Mouse (Mus musculus) thymus, adult 2 months (tissue): ENCODE results near the gene Gm45015.

Experiments used
- CTCF ChIP-seq: fragments of 200-500 bp; IDR thresholded peaks from 2 replicates; pipeline ENCODE4 v1.5.1; 2012; ENCODE audit warnings: mild to moderate bottlenecking, control low read depth, low read length, moderate library complexity, borderline replicate concordance; ENCODE audit not compliant: control insufficient read depth, poor library complexity, insufficient read depth; ENCODE audit errors: extremely low read depth
- POLR2A ChIP-seq: fragments of 200-500 bp; IDR thresholded peaks from 2 replicates; pipeline ENCODE4 v1.6.1; 2012; ENCODE audit warnings: mild to moderate bottlenecking, low read length, control low read depth, moderate library complexity; ENCODE audit not compliant: control insufficient read depth, poor library complexity, insufficient read depth; ENCODE audit errors: extremely low read depth

DNA sequence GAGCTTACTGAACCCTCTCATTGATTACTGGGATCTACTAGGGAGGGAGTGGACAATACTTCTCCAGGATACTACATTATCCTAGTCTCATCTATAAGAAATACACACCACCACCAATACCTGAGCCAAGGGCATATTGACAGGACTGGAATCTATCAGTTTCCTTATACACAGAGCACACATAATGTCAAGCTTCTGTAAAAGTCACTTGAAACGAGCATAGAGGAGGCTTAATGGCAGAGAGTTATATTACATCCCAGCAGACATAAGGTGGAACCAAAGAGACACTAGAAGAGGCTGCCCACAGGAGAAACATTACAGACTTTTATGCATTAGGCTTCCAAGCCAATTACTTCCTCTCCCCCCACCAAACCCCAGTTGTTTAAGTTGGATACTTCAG is 48.3 kb upstream of the Gm45015 start:
- TF ChIP-seq CTCF: no peak
- TF ChIP-seq POLR2A: no peak
